Mouse (Mus musculus): ENCODE results near the gene Pate4.
"Not testable (repeated sequence)": the region's sequence is repeated elsewhere in the genome, so short reads cannot be mapped to it uniquely, and the experiment has no call there.

Pate4 gene

DNA sequence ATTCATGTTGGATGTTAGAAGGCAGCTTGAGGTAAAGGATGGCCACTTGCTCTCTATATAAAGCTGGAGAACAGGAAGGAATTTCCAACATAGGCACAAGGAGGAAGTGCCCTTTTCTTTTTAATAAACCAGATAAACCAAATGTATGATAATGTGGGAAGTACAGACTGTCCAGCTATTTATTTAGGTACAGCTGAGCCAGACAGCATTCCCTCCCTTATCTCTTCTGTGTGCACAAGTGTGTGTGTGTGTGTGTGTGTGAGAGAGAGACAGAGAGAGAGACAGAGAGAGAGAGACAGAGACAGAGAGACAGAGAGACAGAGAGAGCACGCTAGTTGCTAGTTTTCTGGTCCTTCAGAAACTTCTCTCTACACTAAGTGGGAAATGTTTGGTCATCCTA, at the start of gene Pate4:
Pate4 (minus strand) TSS at position 101 of the 400 bp plus-strand sequence.
- DNase-seq = no peak

DNA sequence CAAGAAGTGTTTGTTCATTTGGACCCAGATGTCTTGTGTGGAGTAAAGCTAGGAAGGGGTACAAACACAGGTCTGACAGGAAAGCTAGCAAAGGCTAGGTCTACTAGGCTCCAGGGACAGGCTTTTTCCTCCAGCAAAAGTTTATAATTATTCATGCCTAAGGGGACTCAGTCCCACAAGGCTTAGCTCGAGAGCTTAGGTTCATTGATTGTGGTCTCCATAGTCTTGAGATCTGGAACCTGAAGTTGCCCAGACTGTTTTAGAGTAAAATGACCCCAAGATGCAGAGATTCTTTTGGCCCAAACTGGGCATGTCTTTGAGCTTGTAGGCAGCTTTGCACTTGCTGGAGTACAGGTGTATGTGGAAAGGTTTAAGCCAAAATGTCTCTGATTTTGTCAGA, 36.4 kb upstream of the Pate4 start, which contains the start of gene Pate3:
Pate3 (minus strand) TSS at position 101 of the 400 bp plus-strand sequence.
- no peak for DNase-seq

DNA sequence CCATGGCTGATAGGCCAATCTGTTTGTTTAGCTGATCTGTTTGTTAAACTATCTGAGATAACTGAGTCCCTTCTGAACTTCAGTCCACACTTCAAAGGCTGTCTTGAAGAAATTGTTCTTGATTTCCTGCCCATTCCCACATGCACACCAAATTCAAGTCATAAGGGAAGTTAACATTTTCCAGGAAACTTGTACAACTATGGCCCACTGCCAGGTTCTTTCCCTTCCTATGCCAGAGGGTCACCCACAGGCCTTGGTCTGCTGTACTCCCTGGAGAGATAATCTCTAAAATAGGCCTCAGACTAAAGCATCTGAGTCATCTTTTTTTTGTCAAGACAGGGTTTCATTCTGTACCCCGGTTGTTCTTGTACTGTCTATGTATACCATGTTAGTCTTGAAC, 21.2 kb upstream of the Pate4 start:
- no peak for DNase-seq

DNA sequence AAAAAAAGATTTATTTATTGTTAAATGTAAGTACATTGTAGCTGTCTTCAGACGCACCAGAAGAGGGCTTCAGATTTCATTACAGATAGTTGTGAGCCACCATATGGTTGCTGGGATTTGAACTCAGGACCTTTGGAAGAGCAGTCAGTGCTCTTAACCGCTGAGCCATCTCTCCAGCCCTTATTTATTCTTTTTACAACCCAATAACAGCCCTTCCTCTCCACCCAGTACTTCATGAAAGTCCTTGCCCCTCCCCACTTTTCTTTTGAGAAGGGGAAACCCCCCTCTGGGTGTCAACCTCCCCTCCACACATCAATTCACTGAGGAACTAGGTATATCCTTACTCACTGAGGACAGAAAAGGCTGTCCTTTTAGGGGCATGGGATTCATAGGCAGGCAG, 5.0 kb upstream of the Pate4 start:
- not testable (repeated sequence) for DNase-seq

DNA sequence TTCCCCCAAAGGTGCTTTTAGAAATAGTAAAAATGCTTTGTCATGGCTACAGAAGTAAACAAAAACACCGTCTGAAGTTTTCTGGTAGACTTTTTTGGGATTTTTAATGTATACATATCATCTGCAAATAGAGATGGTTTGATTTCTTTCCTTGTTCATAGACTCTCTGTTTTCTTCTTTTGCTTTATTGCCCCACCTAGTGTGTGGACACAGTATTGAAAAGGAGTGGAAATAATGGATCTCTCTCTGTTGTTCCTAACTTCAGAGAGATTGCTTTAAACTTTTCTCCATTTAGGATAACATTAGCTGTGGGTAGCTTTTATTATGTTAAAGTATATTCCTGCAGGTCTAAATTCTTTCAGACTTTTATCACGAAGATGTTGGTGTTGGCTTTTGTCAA, 2.3 kb upstream of the Pate4 start:
- DNase-seq = no peak

DNA sequence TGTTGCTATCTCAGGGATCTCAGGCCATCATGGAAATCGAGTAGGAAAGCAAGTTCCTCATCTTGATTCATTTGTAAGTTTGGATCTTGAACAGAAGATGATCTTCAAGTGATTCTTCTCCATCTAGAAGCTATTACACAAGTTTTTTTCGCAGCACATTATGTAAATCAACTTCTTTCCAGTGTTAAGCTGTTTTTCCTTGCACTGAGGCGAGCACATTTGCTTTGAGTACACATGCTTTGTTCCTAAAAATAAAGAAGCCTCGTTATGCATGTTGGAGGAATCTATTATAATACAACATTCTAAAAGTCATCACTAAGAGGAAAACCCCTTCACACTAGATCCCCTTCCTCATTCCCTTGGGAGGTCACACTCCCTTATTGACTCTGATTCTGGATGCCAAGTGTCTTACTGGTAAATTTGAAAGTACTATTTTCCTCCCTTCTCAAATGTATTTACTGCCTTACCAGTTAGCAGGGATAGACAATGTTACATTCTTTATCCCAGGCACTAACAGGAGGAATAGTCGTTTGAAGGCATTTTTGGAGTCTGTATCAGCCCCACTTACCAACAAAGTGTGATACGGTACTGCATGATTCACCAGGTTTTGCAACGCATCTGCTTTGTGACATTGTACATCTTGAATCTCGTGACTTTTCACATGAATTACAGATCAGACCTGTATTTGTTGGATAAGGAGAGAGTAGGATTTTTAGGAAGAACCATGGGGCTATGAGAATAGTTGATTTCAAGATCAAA, 3.9 kb downstream of the Pate4 start:
- DNase-seq = no peak

DNA sequence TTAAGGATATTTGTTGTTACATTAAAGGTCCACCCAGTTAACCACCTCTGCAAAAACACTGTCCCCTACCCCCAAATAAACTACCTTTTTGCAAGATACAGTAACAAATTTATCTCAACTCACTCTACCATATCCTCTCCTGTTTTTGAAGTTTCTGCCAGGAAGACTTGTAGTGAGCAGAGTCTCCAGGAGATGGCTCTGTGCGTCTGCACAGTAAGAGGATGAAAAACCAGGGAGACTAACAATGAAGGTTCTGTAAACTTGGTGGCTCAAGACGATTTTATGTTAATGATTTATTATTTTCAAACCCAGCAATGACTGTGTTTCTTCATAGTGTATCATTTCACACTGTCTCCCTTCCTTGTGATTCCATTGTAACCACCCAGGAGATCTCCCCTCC, 18.8 kb downstream of the Pate4 start:
- DNase-seq = no peak

DNA sequence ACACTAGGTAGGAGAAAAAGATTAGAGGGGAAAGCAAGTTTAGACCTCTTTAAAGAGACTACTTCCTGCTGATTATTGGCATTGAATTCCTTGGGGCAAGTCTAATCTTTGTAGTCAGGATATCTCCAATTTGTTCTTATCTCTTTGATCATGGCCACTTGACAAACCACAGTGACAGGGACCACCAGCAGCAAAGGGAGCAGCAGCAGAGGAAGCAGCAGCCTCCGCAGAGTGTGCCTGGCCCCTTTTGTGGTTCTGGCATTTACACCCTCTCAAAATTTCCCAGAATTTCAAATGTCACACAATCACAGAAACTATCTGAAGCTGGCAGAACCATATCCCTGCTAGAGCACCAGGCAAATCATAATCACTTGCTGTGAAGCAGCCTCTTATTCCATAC, 24.1 kb downstream of the Pate4 start:
- no peak for DNase-seq

DNA sequence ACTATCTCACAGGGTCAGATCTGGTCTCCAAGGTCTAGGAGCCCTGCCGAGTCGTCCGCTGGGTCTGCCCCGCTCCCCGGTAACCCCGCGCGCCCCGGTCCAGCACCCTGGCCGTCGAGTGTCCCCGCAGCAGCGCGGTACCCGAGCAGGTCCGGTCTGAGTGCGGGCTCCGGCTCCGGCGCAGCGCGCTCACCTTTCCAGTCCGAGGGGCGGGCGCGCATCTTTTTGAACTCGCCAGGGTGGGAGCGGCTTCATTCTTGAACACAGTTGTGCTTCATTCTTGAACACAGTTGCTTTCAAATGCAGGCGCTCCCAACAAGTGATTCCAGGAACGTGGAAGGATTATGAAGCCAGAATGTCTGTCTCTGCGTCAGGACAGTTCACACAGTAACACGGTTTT, 37.3 kb downstream of the Pate4 start:
- DNase-seq = no peak

DNA sequence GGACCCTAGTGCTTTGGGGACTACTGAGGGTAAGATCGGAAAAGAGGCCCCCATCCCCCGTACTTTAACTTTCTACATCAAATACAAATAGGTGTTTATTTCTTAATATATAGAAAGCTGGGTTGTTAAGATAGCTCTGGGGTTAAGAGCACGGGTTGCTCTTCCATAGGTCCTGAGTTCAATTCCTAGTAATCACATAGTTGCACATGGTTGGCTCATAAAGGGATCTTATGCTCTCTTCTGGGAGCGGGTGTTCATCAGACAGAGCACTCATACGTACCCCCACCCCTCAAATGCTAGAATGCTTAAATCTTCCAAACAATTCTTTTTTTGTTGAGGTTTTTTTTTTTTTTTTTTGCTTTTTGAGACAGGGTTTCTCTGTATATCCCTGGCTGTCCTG, 41.1 kb downstream of the Pate4 start:
- DNase-seq = no peak

DNA sequence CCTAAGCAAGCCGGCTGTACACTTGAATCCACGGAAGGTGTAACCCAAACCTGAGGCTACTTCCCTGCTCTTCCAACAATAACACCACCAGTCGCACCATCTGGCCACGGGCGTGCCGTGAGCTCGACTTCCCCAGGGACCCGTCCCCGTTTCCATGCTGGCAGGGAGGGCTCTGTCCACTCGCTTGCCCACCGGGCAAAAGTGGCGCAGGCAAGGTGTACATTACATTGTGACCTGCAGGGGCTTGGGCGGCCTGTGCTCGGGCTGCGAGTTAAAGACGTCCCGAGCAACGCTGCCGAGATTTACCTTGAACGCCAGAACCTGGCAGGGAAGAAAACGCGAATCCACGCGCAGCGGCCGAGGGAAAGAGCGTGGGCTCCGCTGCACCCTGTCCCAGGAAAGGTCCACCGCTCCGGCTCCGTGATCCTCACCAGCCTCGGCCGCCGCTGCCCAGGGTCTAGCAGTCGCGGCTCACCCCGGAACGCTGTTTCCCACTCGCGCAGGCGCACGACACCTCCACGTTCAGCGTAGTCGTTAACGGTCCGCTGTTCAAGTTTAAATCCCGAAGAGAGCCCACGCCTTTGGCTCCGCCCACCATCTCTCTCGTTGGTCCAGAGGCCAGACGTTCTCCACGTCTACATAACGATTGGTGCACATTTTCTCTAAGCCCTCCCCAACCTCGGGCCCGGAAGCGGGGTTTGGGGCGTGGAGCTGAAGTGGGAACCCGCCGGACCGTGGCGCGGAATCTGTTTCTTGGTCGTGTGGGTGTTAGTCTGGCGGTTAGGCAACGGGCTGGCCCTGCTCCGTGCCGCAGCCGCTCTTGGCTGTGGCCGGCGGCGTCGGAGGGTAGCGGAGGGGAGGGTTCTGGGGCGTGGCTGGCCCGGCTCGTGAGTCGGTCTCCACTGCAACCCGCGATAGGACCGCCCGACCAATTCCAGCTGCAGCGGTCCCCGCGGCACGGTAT, 41.9 kb downstream of the Pate4 start, which contains the start of the genes Pate2 and Hyls1:
Pate2 (plus strand) TSS at position 714 of the 964 bp plus-strand sequence.
Hyls1 (minus strand) TSS at position 828 of the 964 bp plus-strand sequence.
- DNase-seq = peak; percentile 92 to 95

DNA sequence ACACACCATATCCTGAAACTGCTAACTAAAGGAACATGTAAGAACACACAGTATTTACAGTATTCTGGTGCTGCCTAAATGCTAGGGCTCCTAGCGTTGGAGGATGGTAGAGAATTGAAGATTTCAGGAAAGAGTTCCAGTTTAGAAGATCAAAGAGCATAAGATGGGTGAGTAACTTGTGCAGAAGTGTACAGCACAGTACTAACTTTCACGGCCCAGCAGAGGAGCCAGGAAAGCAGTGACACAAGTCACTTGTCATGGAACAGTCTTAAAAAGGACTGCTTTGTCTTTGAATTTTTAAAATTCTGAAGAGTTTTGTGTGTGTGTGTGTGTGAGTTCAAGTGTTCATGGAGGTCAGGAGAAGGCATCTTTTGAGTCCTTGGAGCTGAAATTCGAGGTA, 43.7 kb downstream of the Pate4 start:
- no peak for DNase-seq

DNA sequence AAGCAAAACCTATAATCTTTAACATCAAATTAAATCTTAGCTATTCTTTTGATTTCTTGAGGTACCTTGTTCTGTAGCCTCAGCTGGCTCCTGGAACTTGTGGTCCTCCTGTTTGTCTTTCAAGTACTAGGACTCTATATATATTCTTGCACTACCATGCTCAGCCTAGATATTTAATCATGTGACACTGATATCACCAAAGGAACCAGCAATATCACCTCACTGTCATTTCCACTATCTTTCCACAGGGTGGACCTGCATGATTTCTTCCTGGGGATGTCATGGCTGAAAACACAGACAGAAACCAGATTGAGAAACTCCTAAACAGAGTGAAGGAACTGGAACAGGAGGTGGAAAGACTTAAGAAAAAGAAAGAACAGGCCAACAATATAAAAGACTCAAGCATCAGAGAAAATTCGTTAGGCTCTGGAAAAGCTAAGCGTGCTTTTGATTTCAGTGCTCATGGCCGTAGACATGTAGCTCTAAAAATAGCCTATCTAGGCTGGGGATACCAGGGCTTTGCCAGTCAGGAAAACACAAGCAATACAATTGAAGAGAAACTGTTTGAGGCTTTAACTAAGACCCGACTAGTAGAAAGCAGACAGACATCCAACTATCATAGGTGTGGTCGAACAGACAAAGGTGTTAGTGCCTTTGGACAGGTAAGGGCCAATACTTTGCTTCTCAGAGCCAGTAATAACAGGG, 47.1 kb downstream of the Pate4 start:
- DNase-seq = no peak

DNA sequence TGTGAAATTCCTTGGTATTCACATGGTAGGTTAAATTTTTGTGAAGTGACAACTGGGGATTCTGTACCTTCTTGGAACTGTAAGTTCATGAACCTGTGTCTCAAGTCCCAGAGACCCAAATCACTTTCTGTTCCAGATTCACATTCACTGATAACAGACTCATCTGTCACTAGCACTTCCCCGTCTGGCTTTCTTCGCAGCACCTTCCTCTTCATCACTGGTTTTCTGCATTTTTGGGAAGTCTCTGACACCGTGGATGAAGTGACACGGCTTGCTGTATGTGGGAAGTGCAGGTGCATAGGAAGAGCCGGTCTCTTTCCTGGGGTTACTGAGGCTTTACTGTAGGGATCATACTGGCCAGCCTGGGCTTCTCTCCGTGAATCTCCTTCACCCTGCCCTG, 50.2 kb downstream of the Pate4 start:
- no peak for DNase-seq

DNA sequence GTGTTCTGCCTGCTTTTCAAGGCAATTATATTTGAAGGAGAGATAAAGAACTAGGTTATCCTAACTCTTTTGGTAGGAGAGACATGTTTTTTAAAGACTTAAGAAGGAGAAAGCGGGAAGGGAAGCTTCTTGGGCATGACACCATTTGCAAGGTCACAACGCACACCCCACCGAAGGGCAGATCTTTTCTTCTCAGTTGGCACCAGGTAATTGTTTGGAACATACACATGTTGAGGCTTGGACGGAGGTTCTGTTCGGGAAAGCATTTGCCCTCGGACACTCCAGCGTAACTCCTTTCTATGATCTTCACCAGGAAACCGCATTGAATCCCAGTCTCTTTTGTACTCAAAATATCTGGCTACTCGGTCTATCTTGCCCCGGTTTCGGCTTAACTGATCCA, 50.7 kb downstream of the Pate4 start:
- no peak for DNase-seq

DNA sequence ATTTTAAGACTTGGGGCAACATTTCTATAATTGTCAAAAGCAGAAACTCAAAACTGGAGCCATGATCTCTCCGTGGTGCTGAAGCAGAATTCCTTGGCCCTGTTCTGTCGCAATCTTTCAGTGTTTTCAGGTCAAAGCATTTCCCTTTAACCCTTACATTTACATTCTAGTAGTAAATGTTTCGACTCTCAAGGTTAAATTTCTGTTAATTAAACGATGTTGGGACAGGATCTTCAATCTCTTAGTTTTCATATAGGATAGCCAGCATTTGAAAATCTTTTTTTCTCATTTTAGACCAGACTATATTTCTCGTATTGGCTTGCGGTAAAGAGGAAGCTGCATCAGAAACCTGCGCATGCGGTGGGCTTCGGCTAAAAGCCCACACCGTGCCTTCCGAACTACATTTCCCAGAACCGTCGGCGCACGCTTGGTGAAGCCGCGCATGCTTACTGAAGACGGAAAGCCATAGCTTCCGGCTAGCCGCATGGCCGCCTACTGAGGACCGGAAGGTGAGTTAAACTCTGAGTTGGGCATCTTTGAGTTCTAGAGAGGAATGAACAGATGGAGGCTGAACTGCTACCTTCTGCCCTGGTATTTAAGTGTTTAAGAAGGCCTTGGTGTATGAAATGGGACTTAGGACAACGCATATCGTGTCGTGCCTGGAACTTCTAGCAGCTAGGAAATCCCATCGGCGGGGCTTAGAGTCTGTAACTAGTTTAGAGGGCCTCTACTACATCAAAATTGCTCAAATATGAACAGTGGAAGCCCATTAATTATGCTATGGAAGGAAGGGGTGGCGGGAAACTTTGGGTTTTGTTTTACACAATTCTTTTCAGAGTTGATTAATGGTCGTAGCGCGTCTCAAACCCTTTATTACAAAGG, 52.5 kb downstream of the Pate4 start:
- DNase-seq = peak; percentile 79 to 85

DNA sequence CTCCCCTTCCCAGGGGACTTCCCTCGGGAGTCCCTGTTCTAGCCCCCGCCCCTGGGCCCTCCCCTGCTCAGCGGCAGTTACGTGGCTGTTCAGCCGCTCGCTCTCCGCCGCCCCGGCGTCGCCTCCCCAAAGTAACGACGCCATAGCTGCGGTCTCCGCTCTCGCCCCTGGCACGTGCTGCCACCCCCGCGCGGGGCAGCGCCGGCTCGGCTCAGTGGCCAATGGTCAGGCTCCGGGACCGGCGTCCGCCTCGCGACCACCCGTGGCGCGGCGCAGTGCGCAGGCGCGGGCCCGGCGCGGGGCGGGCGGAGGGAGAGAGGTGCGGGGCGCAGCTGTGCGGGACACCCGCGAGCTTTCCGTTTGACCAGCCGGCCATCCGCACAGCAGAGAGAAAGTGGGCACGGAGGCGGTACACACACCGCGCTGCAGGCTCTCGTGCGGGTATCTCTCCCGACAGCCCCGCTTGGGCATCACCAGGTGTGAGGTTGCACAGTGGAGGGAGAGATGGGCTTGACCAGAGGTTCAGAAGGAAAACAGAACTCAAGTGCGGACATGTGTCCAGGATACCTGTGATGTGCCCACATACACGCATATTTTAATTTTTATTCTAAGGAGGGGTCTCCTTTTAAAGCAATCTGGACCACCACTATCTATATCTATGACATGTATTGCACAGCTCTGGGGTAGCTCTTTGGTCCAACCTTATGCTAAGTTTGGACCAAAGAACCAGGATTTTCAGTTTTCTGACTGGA, 53.3 kb downstream of the Pate4 start, which contains the start of the genes Ddx25 and Pus3:
Ddx25 (minus strand) TSS at position 272 of the 752 bp plus-strand sequence.
Pus3 (plus strand) TSS at position 339 of the 752 bp plus-strand sequence.
- peak; percentile 43 to 54 for DNase-seq

Measured in thymus, postnatal 36 days (tissue).